Mouse (Mus musculus) urinary bladder, postnatal 36 days (tissue): ENCODE measurements around the gene Nol9.

ENCODE experiments used
- DNase-seq, 2 experiments: peaks; one replicate each; pipeline ENCODE4 v3.0.0; 2022; ENCODE audit warnings: low spot score in 2 of 2, mixed read lengths in 1 of 2

Gene Nol9

GRCm38 (mm10) chr4:152092751-152093293, 53.7 kb downstream of the Nol9 start:
- peak; percentile 36 to 52 for DNase-seq

- DNase-seq = no peak
Measured at GRCm38 (mm10) chr4:152094233-152094632, 55.1 kb downstream of the Nol9 start.

GRCm38 (mm10) chr4:152095937-152096910, 57.1 kb downstream of the Nol9 start:
- peak; percentile 53 to 77 for DNase-seq

- no peak for DNase-seq
Measured at GRCm38 (mm10) chr4:152096927-152097326, 57.8 kb downstream of the Nol9 start.

- DNase-seq = no peak
Measured at GRCm38 (mm10) chr4:152097911-152098799, 59.0 kb downstream of the Nol9 start.

- no peak for DNase-seq
Measured at GRCm38 (mm10) chr4:152100541-152100940, 61.4 kb downstream of the Nol9 start.

- DNase-seq = no peak
Measured at GRCm38 (mm10) chr4:152101081-152101653, 62.0 kb downstream of the Nol9 start.

- DNase-seq = no peak
Measured at GRCm38 (mm10) chr4:152101921-152102320, 62.8 kb downstream of the Nol9 start.

- DNase-seq = peak; percentile 66 to 69
Measured at GRCm38 (mm10) chr4:152103025-152103424, 63.9 kb downstream of the Nol9 start.

GRCm38 (mm10) chr4:152106746-152107145, 67.6 kb downstream of the Nol9 start:
- no peak for DNase-seq

- peak; percentile 70 to 80 for DNase-seq
Measured at GRCm38 (mm10) chr4:152107493-152107892, 68.4 kb downstream of the Nol9 start.

GRCm38 (mm10) chr4:152107971-152108509, 68.9 kb downstream of the Nol9 start:
- peak; percentile 71 to 82 for DNase-seq

GRCm38 (mm10) chr4:152108673-152109072, 69.6 kb downstream of the Nol9 start:
- DNase-seq = no peak

- DNase-seq = no peak
Measured at GRCm38 (mm10) chr4:152109509-152109908, 70.4 kb downstream of the Nol9 start.

GRCm38 (mm10) chr4:152110689-152111088, 71.6 kb downstream of the Nol9 start:
- DNase-seq = no peak
